Mouse (Mus musculus): ENCODE measurements around the gene Calr3. TPM values are rescaled to one million over a fixed set of nuclear protein-coding genes. Genes with fewer than 3 reads are reported as not detected.

The Calr3 gene
- total RNA-seq, 2 experiments from 2014 or later = 2.1 to 2.5 TPM

DNA sequence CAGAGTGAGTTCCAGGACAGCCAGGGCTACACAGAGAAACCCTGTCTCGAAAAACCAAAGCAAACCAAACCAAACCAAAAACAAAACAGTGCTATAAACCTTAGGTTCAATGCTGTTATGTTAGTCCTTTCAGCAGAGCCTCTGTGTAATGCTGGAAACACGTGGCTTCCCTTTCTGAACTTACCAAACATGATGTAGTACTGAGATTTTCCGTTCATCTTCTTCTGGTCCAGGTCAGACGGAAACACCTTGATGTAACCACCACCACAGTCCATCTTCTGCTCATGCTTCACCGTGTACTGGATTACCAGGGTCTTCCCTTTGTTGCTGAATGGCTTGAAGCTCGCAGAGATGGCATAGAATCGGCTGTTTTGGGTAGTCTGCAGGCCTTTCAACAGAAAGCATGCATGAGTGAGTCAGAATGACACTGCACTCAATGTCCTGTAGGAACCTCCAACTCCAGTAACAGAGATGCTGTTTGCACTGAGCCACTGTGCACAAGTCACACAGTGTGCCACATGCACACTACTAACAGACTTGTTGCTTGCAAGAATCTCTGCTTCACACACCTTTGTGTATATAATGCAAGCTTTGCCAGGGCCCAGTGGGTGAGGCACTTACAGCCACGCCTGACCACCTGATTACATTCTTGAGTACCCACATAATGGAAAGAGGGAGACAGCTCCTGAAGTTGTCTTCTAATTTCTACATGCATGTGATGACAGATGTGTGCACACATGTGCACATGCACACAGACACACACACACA, 5.2 kb downstream of the Calr3 start:
- no peak for DNase-seq

GRCm38 (mm10) chr8:72434952-72435351, 8.7 kb downstream of the Calr3 start:
- DNase-seq = no peak

DNA sequence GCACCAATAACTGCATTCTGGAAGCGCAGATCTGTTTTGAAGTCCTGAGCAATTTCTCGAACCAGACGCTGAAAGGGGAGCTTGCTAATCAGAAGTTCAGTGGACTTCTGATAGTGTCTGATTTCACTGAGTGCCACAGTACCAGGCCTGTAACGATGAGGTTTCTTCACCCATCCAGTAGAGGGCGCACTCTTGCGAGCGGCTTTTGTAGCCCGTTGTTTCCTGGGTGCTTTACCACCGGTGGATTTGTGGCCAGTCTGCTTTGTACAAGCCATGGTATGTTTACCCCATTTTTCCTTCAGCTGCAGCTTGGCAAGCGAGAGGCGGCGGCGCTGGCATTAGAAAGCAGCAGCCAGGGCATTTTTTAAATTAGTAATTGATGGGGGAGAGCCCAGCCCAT, 14.0 kb downstream of the Calr3 start:
- DNase-seq = no peak

DNA sequence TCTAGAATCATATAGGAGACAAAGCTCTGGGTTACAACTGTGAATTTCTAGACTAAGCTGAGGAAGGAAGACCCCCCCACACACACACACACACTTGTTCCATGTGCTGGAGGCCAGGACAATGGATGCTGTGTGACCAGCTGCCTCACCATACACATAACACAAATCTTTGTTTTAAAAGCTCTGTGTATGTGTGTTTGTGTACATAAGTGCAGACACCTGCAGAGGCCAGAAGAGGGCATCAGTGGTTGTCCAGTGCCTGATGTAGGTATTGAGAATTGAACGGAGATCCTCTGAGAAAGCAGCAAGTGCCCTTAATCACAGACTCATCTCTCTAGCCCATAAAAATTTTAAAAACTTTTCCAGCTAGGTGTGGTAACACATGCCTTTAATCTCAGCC, 20.7 kb downstream of the Calr3 start:
- no peak for DNase-seq

- DNase-seq = peak; percentile 98
Measured at GRCm38 (mm10) chr8:72421362-72422335, 22.0 kb downstream of the Calr3 start, which contains the start of gene Eps15l1. Eps15l1 (minus strand) TSS chr8:72421460.

DNA sequence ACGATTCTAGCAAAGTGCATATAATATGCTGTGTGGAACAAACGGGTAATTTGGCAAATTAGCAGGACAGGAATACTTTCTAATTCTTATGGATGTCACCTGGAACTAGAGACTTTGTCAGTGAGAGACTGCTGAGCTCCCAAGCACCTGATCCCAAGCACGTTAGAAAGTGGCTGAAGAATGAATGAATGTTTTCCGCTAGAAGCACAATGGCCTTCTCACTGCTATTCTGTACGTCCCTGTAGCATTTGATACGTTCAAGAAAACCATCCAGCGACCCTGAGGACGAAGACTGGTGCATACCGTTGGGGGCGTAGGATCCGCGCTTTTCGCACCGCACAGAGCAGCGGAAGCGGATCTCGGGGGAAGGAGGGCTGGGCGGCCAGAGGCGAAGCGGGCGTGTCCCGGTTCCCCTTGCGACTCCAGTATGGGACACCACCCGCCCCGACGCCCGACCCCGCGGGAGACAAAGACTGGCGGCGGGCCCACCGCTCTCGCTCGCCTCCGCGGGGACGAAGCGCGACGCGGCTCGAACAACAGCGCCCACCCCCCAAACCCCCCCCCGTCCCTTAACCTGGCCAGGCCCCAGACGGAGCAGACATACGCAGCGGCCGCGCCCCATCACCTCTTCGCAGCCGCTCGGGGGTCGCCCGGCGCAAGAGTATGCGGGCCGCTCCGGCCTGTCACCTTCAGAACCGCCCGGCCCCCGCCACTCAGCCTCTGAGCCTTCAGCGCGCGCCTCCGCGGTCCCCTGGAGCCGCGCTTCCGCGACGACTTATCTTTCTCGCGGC, 22.9 kb downstream of the Calr3 start:
- DNase-seq = peak; percentile 32

GRCm38 (mm10) chr8:72418073-72418472, 25.6 kb downstream of the Calr3 start:
- DNase-seq = no peak

DNA sequence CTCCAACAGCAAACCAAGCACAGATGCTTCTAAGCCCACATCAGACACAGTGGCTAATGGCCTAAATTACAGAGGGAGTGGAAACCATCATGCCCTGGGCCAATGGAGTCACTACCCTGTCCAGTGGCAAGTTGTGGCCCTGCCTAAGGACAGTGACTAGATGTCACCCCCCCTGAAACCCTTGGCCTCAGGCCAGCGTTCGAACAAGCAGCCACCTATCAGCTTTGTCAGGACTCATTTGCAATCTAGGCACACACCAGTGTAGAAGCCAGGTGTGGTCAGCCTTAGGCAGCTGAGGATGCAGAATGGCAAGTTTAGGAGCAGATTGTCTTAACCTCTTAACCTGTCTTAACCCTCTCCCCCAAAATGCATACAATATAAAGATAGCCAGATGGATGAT, 28.4 kb downstream of the Calr3 start:
- DNase-seq = no peak

- DNase-seq = no peak
Measured at GRCm38 (mm10) chr8:72413839-72414238, 29.8 kb downstream of the Calr3 start.

GRCm38 (mm10) chr8:72409443-72409842, 34.2 kb downstream of the Calr3 start:
- no peak for DNase-seq

DNA sequence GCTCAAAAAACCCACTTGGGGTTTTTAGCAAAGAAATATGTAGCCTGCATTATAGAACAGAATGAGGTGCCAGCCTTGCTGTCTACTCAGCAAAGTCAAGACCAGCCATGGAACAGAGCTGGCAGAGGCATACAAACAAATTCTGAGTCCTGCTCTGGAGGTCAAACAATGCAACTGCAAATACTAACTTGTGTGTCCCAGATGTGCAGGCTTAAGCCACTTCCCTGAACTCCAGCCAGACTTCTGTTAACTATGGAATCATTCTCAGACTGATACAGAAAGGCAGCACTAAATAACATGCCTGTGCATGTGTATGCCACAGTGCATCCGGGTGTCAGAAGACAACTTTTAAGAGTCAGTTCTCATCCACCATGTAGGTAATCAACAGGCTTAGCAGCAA, 35.8 kb downstream of the Calr3 start:
- no peak for DNase-seq

DNA sequence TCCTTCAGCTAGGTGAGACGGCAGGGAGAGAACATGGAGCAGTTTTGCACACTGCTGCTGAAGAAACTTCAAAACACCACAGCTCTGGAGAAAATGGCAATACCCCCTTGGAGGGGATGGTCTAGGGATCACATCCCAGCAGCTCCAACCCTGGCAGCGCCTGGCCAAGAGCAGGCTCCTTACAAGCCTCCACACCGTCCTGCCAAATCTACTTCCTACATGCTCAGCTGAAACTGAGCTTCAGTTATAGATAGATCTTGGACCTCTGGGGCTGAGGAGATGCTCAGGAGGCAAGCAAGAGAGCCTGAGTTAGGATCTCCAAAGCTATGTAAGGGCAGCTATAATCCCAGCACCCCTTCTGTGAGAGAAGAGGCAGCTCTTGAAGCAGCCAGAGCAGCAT, 40.7 kb downstream of the Calr3 start:
- no peak for DNase-seq

- no peak for DNase-seq
Measured at GRCm38 (mm10) chr8:72401381-72401780, 42.3 kb downstream of the Calr3 start.

GRCm38 (mm10) chr8:72385737-72386136, 57.9 kb downstream of the Calr3 start:
- DNase-seq = no peak

GRCm38 (mm10) chr8:72382395-72382794, 61.3 kb downstream of the Calr3 start:
- no peak for DNase-seq

DNA sequence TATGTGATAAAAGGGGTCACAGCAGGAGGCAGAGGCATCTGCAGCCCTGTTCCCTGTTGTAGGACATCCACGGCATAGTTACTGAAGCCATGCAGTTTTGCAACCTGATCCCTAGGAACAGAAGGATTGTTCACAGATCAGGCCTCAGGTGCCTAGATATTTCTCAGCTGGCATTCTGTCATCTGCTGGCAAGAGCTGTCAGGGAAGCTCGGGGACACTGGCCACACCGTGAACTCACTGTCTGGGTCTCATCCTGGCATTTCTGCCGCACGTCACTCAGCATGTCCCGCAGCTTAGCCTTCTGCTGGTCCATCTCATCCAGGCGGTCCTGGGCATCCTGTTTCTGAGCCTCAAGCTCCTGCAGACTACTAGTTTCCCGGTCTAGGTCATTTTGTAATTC, 63.0 kb downstream of the Calr3 start:
- no peak for DNase-seq

- no peak for DNase-seq
Measured at GRCm38 (mm10) chr8:72376900-72377299, 66.8 kb downstream of the Calr3 start.

GRCm38 (mm10) chr8:72376309-72376708, 67.4 kb downstream of the Calr3 start:
- no peak for DNase-seq

- DNase-seq = no peak
Measured at GRCm38 (mm10) chr8:72375161-72375560, 68.5 kb downstream of the Calr3 start.
